Mouse (Mus musculus) heart, adult 2 months (tissue): Measurements from ENCODE around the gene Fgfr2. TPM values are rescaled to one million over a fixed set of nuclear protein-coding genes. Genes with fewer than 3 reads are reported as not detected.

Source experiments
- DNase-seq, 2 experiments: peaks; one replicate each; pipeline ENCODE4 v3.0.0; 2021
- H3K27ac ChIP-seq: fragments of 200-600 bp; 2 replicates; pipeline ENCODE4 v1.8.1; 2022
- H3K27me3 ChIP-seq: fragments of 200-500 bp; 2 replicates; pipeline ENCODE4 v1.6.1; 2012; ENCODE audit warnings: mild to moderate bottlenecking, low read length, inconsistent platforms, mixed read lengths; ENCODE audit not compliant: control insufficient read depth, insufficient read depth
- H3K36me3 ChIP-seq: fragments of 200-500 bp; 2 replicates; pipeline ENCODE4 v1.6.1; 2012; ENCODE audit warnings: low read length, inconsistent platforms; ENCODE audit not compliant: control insufficient read depth, insufficient read depth
- H3K4me1 ChIP-seq: fragments of 200-500 bp; 2 replicates; pipeline ENCODE4 v1.6.1; 2011; ENCODE audit warnings: low read length; ENCODE audit not compliant: control insufficient read depth, insufficient read depth
- H3K4me3 ChIP-seq: fragments of 200-600 bp; 2 replicates; pipeline ENCODE4 v1.8.1; 2022
- H3K79me2 ChIP-seq: fragments of 200-500 bp; replicated peaks from 2 replicates; pipeline ENCODE4 v1.6.1; 2012; ENCODE audit warnings: mild to moderate bottlenecking, inconsistent platforms, low read length, moderate library complexity, mixed read lengths; ENCODE audit not compliant: control insufficient read depth, insufficient read depth
- H3K9ac ChIP-seq: fragments of 200-500 bp; 2 replicates; pipeline ENCODE4 v1.6.1; 2012; ENCODE audit warnings: low read depth, mild to moderate bottlenecking, control low read depth, inconsistent platforms, low read length, mixed read lengths
- CTCF ChIP-seq: fragments of 200-600 bp; IDR thresholded peaks from 2 replicates; pipeline ENCODE4 v1.8.1; 2022; ENCODE audit warnings: antibody characterized with exemption, mild to moderate bottlenecking, moderate library complexity
- EP300 ChIP-seq: fragments of 200-500 bp; IDR thresholded peaks from 2 replicates; pipeline ENCODE4 v1.6.1; 2011; ENCODE audit warnings: low read depth, low read length, control low read depth; ENCODE audit not compliant: insufficient read depth
- POLR2A ChIP-seq: fragments of 200-500 bp; IDR thresholded peaks from 2 replicates; pipeline ENCODE4 v1.6.1; 2011; ENCODE audit warnings: mild to moderate bottlenecking, low read depth, low read length, control low read depth; ENCODE audit not compliant: insufficient read depth
- WGBS: fragments of 180-500 bp; shearing (Covaris S2); methylation state at CpG from one replicate; pipeline ENCODE4 v1.1.7; 2018; 5-methylcytosine and 5-hydroxymethylcytosine counted together
- intact Hi-C: fragments of 180-260 bp; cut with DNase I; formaldehyde crosslinking; loops from one replicate; pipeline ENCODE4 v1.15.1; 2025
- polyA plus RNA-seq: library from polyadenylated mRNA; depleted of rRNA; stranded (reverse); fragments of >200 nt; gene quantifications from 2 replicates; pipeline ENCODE4 v1.2.3, GENCODE M21; 2012
- total RNA-seq, 2 experiments: library from RNA; stranded (reverse); gene quantifications; 2 replicates each; pipeline ENCODE4 v1.2.3; 2021

Gene Fgfr2
- total and polyA plus RNA-seq, 3 experiments = 1.1 to 2.0 (median 1.3) TPM

GRCm38 (mm10) chr7:130632379-130632732 lies 2490.8 kb downstream of the Fgfr2 start:
- TF ChIP-seq CTCF (no peak), POLR2A (no peak), EP300 (no peak)
- no peaks in the 10 kb centered on the region for H3K27me3 ChIP-seq
- peaks cover 5% of the 10 kb centered on the region; the same call in 1 of the 2 replicates for H3K36me3 ChIP-seq
- 69% methylated on average over 5 of the region's 5 CpGs for WGBS
- no peak overlapping the region for H3K9ac ChIP-seq
- H3K4me1 ChIP-seq = peaks cover 11% of the 10 kb centered on the region
- no peak overlapping the region for H3K4me3 ChIP-seq
- intact Hi-C loops = no loop called here
- no peak for DNase-seq
- H3K79me2 ChIP-seq = no peaks in the 10 kb centered on the region
- no peak overlapping the region for H3K27ac ChIP-seq

GRCm38 (mm10) chr7:130631553-130632378 lies 2491.4 kb downstream of the Fgfr2 start:
- Histone ChIP-seq H3K27ac (peak overlapping the region; percentile 15; the same call in 1 of the 2 replicates), H3K79me2 (no peaks in the 10 kb centered on the region), H3K9ac (no peak overlapping the region), H3K36me3 (peaks cover 5% of the 10 kb centered on the region; the same call in 1 of the 2 replicates), H3K27me3 (no peaks in the 10 kb centered on the region), H3K4me3 (no peak overlapping the region), H3K4me1 (peaks cover 11% of the 10 kb centered on the region)
- peak in 1 of 2 experiments; percentile 57 for DNase-seq
- TF ChIP-seq CTCF (peak; percentile 37), POLR2A (no peak), EP300 (no peak)
- intact Hi-C loops = no loop called here
- WGBS = 38% methylated on average over 22 of the region's 22 CpGs

GRCm38 (mm10) chr7:130630956-130631355 lies 2492.2 kb downstream of the Fgfr2 start:
- Histone ChIP-seq H3K36me3 (peaks cover 5% of the 10 kb centered on the region; the same call in 1 of the 2 replicates), H3K27ac (peak overlapping the region; percentile 15; the same call in 1 of the 2 replicates), H3K27me3 (no peaks in the 10 kb centered on the region), H3K9ac (no peak overlapping the region), H3K79me2 (no peaks in the 10 kb centered on the region), H3K4me3 (no peak overlapping the region), H3K4me1 (peaks cover 11% of the 10 kb centered on the region)
- 92% methylated on average over 3 of the region's 3 CpGs for WGBS
- DNase-seq = no peak
- intact Hi-C loops = no loop called here
- no peak for TF ChIP-seq CTCF
- no peak for TF ChIP-seq EP300
- TF ChIP-seq POLR2A = no peak

GRCm38 (mm10) chr7:130629999-130630398 lies 2493.2 kb downstream of the Fgfr2 start:
- H3K36me3 ChIP-seq = peaks cover 5% of the 10 kb centered on the region; the same call in 1 of the 2 replicates
- DNase-seq = no peak
- intact Hi-C loops = no loop called here
- no peaks in the 10 kb centered on the region for H3K27me3 ChIP-seq
- H3K27ac ChIP-seq = no peak overlapping the region
- TF ChIP-seq CTCF (no peak), EP300 (no peak), POLR2A (no peak)
- WGBS = 92% methylated on average over 7 of the region's 7 CpGs
- peaks cover 11% of the 10 kb centered on the region for H3K4me1 ChIP-seq
- H3K4me3 ChIP-seq = no peak overlapping the region
- H3K9ac ChIP-seq = no peak overlapping the region
- no peaks in the 10 kb centered on the region for H3K79me2 ChIP-seq

- H3K36me3 ChIP-seq = peaks cover 5% of the 10 kb centered on the region; the same call in 1 of the 2 replicates
- H3K4me3 ChIP-seq = no peak overlapping the region
- 12% methylated on average over 1 of the region's 1 CpGs for WGBS
- no peak overlapping the region for H3K9ac ChIP-seq
- intact Hi-C loops = no loop called here
- H3K27ac ChIP-seq = no peak overlapping the region
- no peaks in the 10 kb centered on the region for H3K79me2 ChIP-seq
- TF ChIP-seq CTCF (no peak), EP300 (no peak), POLR2A (no peak)
- no peak for DNase-seq
- H3K4me1 ChIP-seq = peaks cover 17% of the 10 kb centered on the region
- no peaks in the 10 kb centered on the region for H3K27me3 ChIP-seq
These were observed 2494.5 kb downstream of the Fgfr2 start for GRCm38 (mm10) chr7:130628601-130629000.

GRCm38 (mm10) chr7:130625361-130625760 lies 2497.8 kb downstream of the Fgfr2 start:
- Histone ChIP-seq H3K36me3 (0 out of 2 replicates have a peak, but pooled peaks cover 2% of the 10 kb centered on the region), H3K4me3 (no peak overlapping the region), H3K27me3 (no peaks in the 10 kb centered on the region), H3K4me1 (peaks cover 19% of the 10 kb centered on the region), H3K9ac (no peak overlapping the region), H3K27ac (no peak overlapping the region), H3K79me2 (no peaks in the 10 kb centered on the region)
- intact Hi-C loops = no loop called here
- 89% methylated on average over 7 of the region's 7 CpGs for whole genome bisulfite sequencing
- TF ChIP-seq POLR2A = no peak
- no peak for TF ChIP-seq CTCF
- no peak for TF ChIP-seq EP300
- no peak for DNase-seq
